Mouse (Mus musculus) R1 (cell line): ENCODE data around the gene Olfr937.

Experiments used
- DNase-seq: peaks from one replicate; pipeline ENCODE4 v3.0.0-alpha.2; 2018; ENCODE audit warnings: low read depth, low spot score

Olfr937 gene

DNA sequence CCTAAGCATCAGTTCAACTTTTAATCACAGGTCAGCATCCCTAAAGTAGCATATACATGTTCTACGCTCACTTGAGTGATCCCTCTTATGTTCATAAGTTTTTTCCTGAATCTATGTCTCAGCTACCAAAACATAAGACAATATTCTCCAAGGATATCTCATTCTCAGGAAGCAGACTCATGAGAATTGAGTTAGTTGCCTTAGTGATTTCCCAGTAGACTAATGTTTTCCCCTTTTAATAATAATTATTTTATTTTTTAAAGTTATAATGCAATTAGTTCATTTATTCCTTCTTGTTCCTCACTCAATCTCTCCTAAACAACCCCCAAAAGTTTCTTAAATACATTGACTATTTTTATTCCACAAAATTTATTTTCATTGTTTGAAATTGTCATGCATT is at the start of gene Olfr937:
Gene Olfr937, minus strand, starts transcription at position 101 of the 400 bp plus-strand sequence.
- DNase-seq, result no peak

DNA sequence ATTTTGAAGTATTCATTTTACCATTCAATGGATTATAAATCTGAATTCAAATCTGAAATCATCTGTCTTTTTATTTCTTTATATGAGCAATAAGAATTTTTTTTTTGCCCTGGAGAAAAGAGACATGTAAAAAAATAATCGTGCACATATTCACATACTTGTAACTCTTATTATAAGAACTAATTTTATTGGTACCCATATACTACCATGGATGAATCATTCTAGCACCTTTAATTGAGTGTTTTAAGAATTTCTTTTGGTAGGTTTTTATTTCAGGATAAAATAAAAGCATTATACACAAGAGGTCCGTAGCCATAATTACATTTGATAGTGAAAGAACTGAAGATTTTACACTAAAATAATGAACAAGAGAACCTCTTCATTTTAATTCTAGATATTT is 14.0 kb upstream of the Olfr937 start, which contains the start of gene Olfr938:
Gene Olfr938, minus strand, starts transcription at position 101 of the 400 bp plus-strand sequence.
- no peak for DNase-seq

DNA sequence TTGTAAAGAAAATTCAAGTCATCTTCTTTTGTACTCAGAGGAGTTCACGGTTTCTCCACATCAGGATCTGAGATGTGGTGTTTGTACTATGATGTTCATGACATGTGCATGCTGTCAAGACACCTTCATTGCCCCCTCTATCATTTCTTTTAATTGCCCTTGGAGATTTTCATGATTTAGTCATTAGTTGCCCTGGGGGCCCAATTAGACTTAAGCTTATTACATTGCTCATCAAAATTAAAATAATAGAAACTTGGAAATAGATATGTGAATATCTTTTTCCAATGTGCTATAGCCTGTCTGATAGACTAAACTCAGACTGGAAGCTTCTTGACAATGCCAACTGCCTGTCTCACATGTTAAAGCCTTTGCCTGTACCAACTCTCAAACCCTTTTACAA is 41.5 kb downstream of the Olfr937 start, which contains the start of gene Olfr146:
Gene Olfr146, minus strand, starts transcription at position 101 of the 400 bp plus-strand sequence.
- no peak for DNase-seq
